In the genomic region with DNA sequence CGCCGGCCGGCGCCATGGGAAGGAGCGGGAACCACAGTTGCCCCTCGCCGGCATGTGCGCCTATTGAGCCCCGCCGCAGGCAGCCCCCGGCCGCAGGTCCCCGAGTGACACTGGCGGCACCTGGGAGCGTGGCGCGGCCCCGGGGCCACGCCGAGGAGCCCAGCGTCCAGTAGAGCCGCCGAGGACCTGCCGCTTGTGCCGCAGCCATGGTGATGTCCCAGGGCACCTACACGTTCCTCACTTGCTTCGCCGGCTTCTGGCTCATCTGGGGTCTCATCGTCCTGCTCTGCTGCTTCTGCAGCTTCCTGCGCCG, we compare ENCODE assay signal across 8 mouse cellular contexts. TPM values are rescaled to one million over a fixed set of nuclear protein-coding genes. Genes with fewer than 3 reads are reported as not detected.
DNase-seq lines count a peak whose midpoint lies in the region; ATAC-seq and TF ChIP-seq lines count a peak whose summit lies in the region.

No protein-coding gene starts in this region.

- H3K4me1 ChIP-seq in kidney, postnatal 0 days (replicated peaks; ENCODE audit: insufficient read depth, low read length): peaks cover 6% of the 10 kb centered on the region; the same call in 1 of the 2 replicates
- H3K4me1 ChIP-seq in brown adipose tissue, adult 24 weeks (ENCODE audit: control insufficient read depth, insufficient read depth, insufficient read length, low read length): no peaks in the 10 kb centered on the region; the same call in 1 of the 2 replicates
- peaks cover 81% of the 10 kb centered on the region for H3K4me1 ChIP-seq in hindbrain, embryonic 14.5 days (replicated peaks; ENCODE audit: control insufficient read depth, insufficient read depth, low read length)
- H3K4me1 ChIP-seq in midbrain, embryonic 15.5 days: peaks cover 87% of the 10 kb centered on the region

- H3K9me3 ChIP-seq in kidney, postnatal 0 days (replicated peaks; ENCODE audit: low read length): no peaks in the 10 kb centered on the region
- H3K9me3 ChIP-seq in hindbrain, embryonic 14.5 days (ENCODE audit: control insufficient read depth, low read length): no peaks in the 10 kb centered on the region
- no peaks in the 10 kb centered on the region for H3K9me3 ChIP-seq in midbrain, embryonic 15.5 days

- TF ChIP-seq CTCF in kidney, postnatal 0 days (IDR thresholded peaks at IDR 0.05; ENCODE audit: low read depth): no peak

- intact Hi-C loops in left cerebral cortex, postnatal 4 days (cut with DNase I): no loop called here

- peak overlapping the region; percentile 99 for H3K4me2 ChIP-seq in kidney, postnatal 0 days (ENCODE audit: low read length)
- H3K4me2 ChIP-seq in hindbrain, embryonic 14.5 days (replicated peaks): peak overlapping the region; percentile 98
- peak overlapping the region; percentile 97 for H3K4me2 ChIP-seq in midbrain, embryonic 15.5 days

- WGBS in kidney, postnatal 0 days: 0% methylated on average over 16 of the region's 31 CpGs
- under 1% methylated on average over 31 of the region's 31 CpGs for WGBS in hindbrain, embryonic 14.5 days
- WGBS in midbrain, embryonic 15.5 days: 0% methylated on average over 31 of the region's 31 CpGs

- H3K27ac ChIP-seq in kidney, postnatal 0 days: no peak overlapping the region
- no peak overlapping the region for H3K27ac ChIP-seq in brown adipose tissue, adult 24 weeks (replicated peaks; ENCODE audit: low read depth, low read length)
- H3K27ac ChIP-seq in hindbrain, embryonic 14.5 days: peak overlapping the region; percentile 93
- H3K27ac ChIP-seq in midbrain, embryonic 15.5 days: peak overlapping the region; percentile 89

- peak overlapping the region; percentile 63 for H3K9ac ChIP-seq in kidney, postnatal 0 days (ENCODE audit: low read depth, low read length)
- peak overlapping the region; percentile 87 for H3K9ac ChIP-seq in hindbrain, embryonic 14.5 days
- peak overlapping the region; percentile 68 for H3K9ac ChIP-seq in midbrain, embryonic 15.5 days

- H3K4me3 ChIP-seq in kidney, postnatal 0 days (replicated peaks; ENCODE audit: low read depth, low read length): peak overlapping the region; percentile 64
- peak overlapping the region; percentile 65 for H3K4me3 ChIP-seq in brown adipose tissue, adult 24 weeks (ENCODE audit: insufficient read depth, low read depth, low read length)
- peak overlapping the region; percentile 50 for H3K4me3 ChIP-seq in hindbrain, embryonic 14.5 days (replicated peaks; ENCODE audit: low read length)
- peak overlapping the region; percentile 44 for H3K4me3 ChIP-seq in midbrain, embryonic 15.5 days

- DNase-seq in kidney, postnatal 0 days (ENCODE audit: low spot score): no peak
- DNase-seq in kidney, adult 11 months: no peak
- no peak for DNase-seq in hindbrain, embryonic 14.5 days (ENCODE audit: low spot score)
- no peak for DNase-seq in left cerebral cortex, postnatal 4 days
- no peak for DNase-seq in spleen, postnatal 4 days (ENCODE audit: low spot score in 2 of 2)
- no peak for DNase-seq in cerebellum, postnatal 10 days

- peaks cover 18% of the 10 kb centered on the region for H3K36me3 ChIP-seq in kidney, postnatal 0 days (ENCODE audit: insufficient read depth, low read length)
- H3K36me3 ChIP-seq in hindbrain, embryonic 14.5 days (replicated peaks; ENCODE audit: control insufficient read depth, insufficient read depth): peaks cover 45% of the 10 kb centered on the region
- peaks cover 22% of the 10 kb centered on the region for H3K36me3 ChIP-seq in midbrain, embryonic 15.5 days (replicated peaks)

- H3K27me3 ChIP-seq in kidney, postnatal 0 days (ENCODE audit: insufficient read depth, low read length): no peaks in the 10 kb centered on the region
- H3K27me3 ChIP-seq in hindbrain, embryonic 14.5 days (ENCODE audit: control insufficient read depth, insufficient read depth, low read length): no peaks in the 10 kb centered on the region
- no peaks in the 10 kb centered on the region for H3K27me3 ChIP-seq in midbrain, embryonic 15.5 days (replicated peaks)

- ATAC-seq in kidney, postnatal 0 days (replicated peaks; ENCODE audit: low FRiP score, low read depth): peak; percentile 23
- peak; percentile 22 for ATAC-seq in hindbrain, embryonic 14.5 days (ENCODE audit: low FRiP score)
- peak; percentile 34 for ATAC-seq in midbrain, embryonic 15.5 days (replicated peaks)

RNA-seq across cellular contexts. Expression of gene Prr7, which starts 7.7 kb away (rescaled TPM):
- 0.63 and 0.75 TPM in 2 replicates for polyA plus RNA-seq in kidney, postnatal 0 days (2015; fragmentation: Nextera tagmentation; extraction: Ambion mirVana)
- polyA plus RNA-seq in brown adipose tissue, adult 24 weeks (2012; ENCODE audit: insufficient read depth, insufficient read length, missing spikeins): not detected in 2 replicates
- 6.3 and 8.9 TPM in 2 replicates for polyA plus RNA-seq in hindbrain, embryonic 14.5 days (2014; fragmentation: Nextera tagmentation; extraction: Ambion mirVana)
- 5.5 and 5.7 TPM in 2 replicates for polyA plus RNA-seq in midbrain, embryonic 15.5 days (2015; fragmentation: Nextera tagmentation; extraction: Ambion mirVana)
- total RNA-seq in left cerebral cortex, postnatal 4 days (2021): 10 to 100 TPM; 86.0 to 87.5 TPM

RNA-seq across cellular contexts. Expression of gene Dbn1, which starts 16.1 kb away (rescaled TPM):
- 104 and 125 TPM in 2 replicates for polyA plus RNA-seq in kidney, postnatal 0 days (2015; fragmentation: Nextera tagmentation; extraction: Ambion mirVana)
- polyA plus RNA-seq in brown adipose tissue, adult 24 weeks (2012; ENCODE audit: insufficient read depth, insufficient read length, missing spikeins): 7.6 and 8.3 TPM in 2 replicates
- polyA plus RNA-seq in hindbrain, embryonic 14.5 days (2014; fragmentation: Nextera tagmentation; extraction: Ambion mirVana): 406 and 416 TPM in 2 replicates
- polyA plus RNA-seq in midbrain, embryonic 15.5 days (2015; fragmentation: Nextera tagmentation; extraction: Ambion mirVana): 622 and 645 TPM in 2 replicates
- 100 to 1,000 TPM; 623 to 643 TPM for total RNA-seq in left cerebral cortex, postnatal 4 days (2021)

RNA-seq across cellular contexts. Expression of gene Grk6, which starts 26.9 kb away (rescaled TPM):
- polyA plus RNA-seq in kidney, postnatal 0 days (2015; fragmentation: Nextera tagmentation; extraction: Ambion mirVana): 29.5 and 29.8 TPM in 2 replicates
- 10.5 and 17.4 TPM in 2 replicates for polyA plus RNA-seq in brown adipose tissue, adult 24 weeks (2012; ENCODE audit: insufficient read depth, insufficient read length, missing spikeins)
- polyA plus RNA-seq in hindbrain, embryonic 14.5 days (2014; fragmentation: Nextera tagmentation; extraction: Ambion mirVana): 41.9 and 42.7 TPM in 2 replicates
- polyA plus RNA-seq in midbrain, embryonic 15.5 days (2015; fragmentation: Nextera tagmentation; extraction: Ambion mirVana): 40.8 and 41.4 TPM in 2 replicates
- total RNA-seq in left cerebral cortex, postnatal 4 days (2021): 10 to 100 TPM; 73.8 to 78.8 TPM

RNA-seq across cellular contexts. Expression of gene Pdlim7, which starts 41.7 kb away (rescaled TPM):
- polyA plus RNA-seq in kidney, postnatal 0 days (2015; fragmentation: Nextera tagmentation; extraction: Ambion mirVana): 112 and 124 TPM in 2 replicates
- polyA plus RNA-seq in brown adipose tissue, adult 24 weeks (2012; ENCODE audit: insufficient read depth, insufficient read length, missing spikeins): 8.0 and 16.1 TPM in 2 replicates
- polyA plus RNA-seq in hindbrain, embryonic 14.5 days (2014; fragmentation: Nextera tagmentation; extraction: Ambion mirVana): 139 and 141 TPM in 2 replicates
- polyA plus RNA-seq in midbrain, embryonic 15.5 days (2015; fragmentation: Nextera tagmentation; extraction: Ambion mirVana): 167 and 171 TPM in 2 replicates
- total RNA-seq in left cerebral cortex, postnatal 4 days (2021): 10 to 100 TPM; 62.5 to 66.8 TPM

RNA-seq across cellular contexts. Expression of gene F12, which starts 45.2 kb away (rescaled TPM):
- 0.05 and 0.45 TPM in 2 replicates for polyA plus RNA-seq in kidney, postnatal 0 days (2015; fragmentation: Nextera tagmentation; extraction: Ambion mirVana)
- not detected in 2 replicates for polyA plus RNA-seq in brown adipose tissue, adult 24 weeks (2012; ENCODE audit: insufficient read depth, insufficient read length, missing spikeins)
- polyA plus RNA-seq in hindbrain, embryonic 14.5 days (2014; fragmentation: Nextera tagmentation; extraction: Ambion mirVana): 0.09 and 0.34 TPM in 2 replicates
- polyA plus RNA-seq in midbrain, embryonic 15.5 days (2015; fragmentation: Nextera tagmentation; extraction: Ambion mirVana): 0.09 and 0.14 TPM in 2 replicates
- under 1 TPM; 0.30 to 0.38 TPM for total RNA-seq in left cerebral cortex, postnatal 4 days (2021)

Comparison
In these comparisons a context has a peak if more than half of its experiments do, and no peak if none do; other contexts are left out.
1. H3K27ac ChIP-seq: peak in hindbrain, embryonic 14.5 days (single experiment) and midbrain, embryonic 15.5 days (single experiment); none in kidney, postnatal 0 days (single experiment) and brown adipose tissue, adult 24 weeks (single experiment).
2. RNA of gene Dbn1, which starts 16.1 kb away (polyA plus RNA-seq): 622 to 645 TPM in midbrain, embryonic 15.5 days, 406 to 416 TPM in hindbrain, embryonic 14.5 days and 104 to 125 TPM in kidney, postnatal 0 days; 7.6 to 8.3 TPM in brown adipose tissue, adult 24 weeks; every median in the first group is over 10 times any median in the second.
3. Peak in every context shown above with its lines, with median percentiles within 50 percentile points of each other: ATAC-seq, H3K4me2 ChIP-seq, H3K4me3 ChIP-seq and H3K9ac ChIP-seq.